Mouse (Mus musculus) naive thymus-derived CD4-positive, alpha-beta T cell, adult 2 months (primary cell): Measurements from ENCODE around the gene Samd9l.
A peak's percentile ranks its signal among the peaks of the same experiment; 100 is the strongest.
"Not testable (repeated sequence)": the region's sequence is repeated elsewhere in the genome, so short reads cannot be mapped to it uniquely, and the experiment has no call there.

ENCODE experiments used
- DNase-seq: peaks from one replicate; pipeline ENCODE4 v3.0.0-alpha.2; 2011; ENCODE audit warnings: low read depth

Gene Samd9l

DNA sequence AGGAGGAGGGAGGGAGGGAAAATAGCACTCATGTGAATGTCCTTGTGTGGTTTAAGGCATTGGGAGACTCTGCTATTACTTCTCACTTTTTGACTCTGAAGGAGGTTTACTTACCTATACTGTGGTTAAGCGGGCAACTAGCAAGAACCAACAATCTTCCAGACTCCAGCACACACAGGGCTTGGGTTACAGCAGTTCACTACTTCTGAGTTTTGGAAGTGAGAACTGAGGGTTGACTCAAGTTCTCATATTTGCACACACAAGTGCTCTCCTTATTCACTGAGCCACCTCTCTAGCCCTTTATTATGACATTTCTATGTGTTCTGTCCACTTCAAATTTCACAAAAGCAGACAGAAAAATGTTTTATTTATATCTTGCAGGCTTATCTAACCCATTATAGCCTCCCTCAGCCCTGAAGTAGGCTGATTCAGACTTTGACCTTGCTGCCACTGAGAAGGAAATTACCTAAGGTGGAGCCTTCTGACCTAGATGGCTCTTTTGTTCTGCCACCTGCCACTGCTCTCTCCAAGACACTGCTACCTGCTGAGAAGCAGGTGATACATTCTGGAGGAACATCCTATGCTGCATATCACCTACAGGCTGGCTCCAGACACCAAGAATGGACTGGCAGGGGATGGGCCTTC is 55.6 kb downstream of the Samd9l start:
- DNase-seq: peak; percentile 14

DNA sequence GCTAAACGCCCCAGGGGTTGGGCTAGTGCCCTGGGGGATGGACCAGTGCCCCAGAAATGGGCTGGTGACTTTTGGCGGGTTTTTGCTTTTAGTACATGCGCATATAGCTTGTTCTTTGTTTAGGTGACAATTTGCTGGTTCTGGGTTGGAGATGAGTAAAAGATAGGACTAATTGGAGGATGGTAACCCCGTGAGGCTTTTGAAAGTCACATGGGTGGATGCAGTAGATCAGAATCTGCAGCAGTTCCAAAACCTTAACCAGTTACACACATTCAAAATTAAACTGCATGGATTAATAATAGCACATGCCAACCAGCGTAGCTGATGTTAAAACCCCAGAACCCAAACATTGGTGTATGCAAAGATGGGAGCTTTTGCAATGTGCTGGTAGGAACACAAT is 57.9 kb downstream of the Samd9l start:
- peak; percentile 22 for DNase-seq

DNA sequence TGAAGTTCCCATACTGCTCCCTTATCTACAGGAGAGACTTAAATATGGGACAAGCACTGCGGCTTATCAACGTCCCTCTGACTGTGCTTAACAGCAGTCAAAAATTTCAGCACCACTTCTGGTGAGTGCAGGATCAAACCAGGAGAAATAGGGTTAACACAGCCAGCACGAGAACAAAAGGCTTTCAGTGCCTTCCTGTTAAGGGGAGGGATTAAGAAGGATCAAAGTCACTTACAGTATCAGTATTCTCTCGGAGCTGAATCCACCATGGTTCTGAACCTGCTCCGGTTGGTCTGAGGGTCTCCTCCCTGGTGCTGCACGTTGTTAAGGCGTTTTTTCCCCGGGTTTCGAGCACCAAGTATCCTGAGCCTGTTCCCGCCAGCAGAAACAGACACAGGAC is 58.4 kb downstream of the Samd9l start:
- DNase-seq: peak; percentile 50

DNA sequence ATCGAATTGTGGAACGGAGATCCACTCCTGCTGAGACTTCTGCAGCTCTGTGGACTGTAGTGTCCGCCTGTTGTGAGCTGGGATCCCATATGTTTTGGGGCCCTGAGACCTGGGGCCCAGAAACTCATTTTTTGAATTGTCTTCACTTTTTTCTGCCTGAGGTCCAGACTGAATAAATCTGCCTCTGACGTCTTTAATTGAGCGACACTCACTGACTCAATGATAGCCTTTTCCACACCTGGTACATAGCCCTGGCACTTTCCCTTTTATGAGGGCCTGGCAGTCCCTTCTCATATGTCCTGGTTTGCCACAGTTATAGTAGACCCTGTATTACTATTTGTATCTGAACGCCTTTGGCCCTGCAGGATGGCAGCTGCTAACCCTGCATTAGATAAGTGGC is 60.2 kb downstream of the Samd9l start:
- not testable (repeated sequence) for DNase-seq
